Mouse (Mus musculus) frontal cortex, adult 2 months (tissue): Measurements from ENCODE around the gene Mrpl39. TPM values are rescaled to one million over a fixed set of nuclear protein-coding genes. Genes with fewer than 3 reads are reported as not detected.

Experiments used
- DNase-seq, 2 experiments: peaks; one replicate each; pipeline ENCODE4 v3.0.0; 2022; ENCODE audit warnings: low spot score in 1 of 2; ENCODE audit errors: extremely low spot score in 1 of 2
- polyA plus RNA-seq: library from polyadenylated mRNA; depleted of rRNA; stranded (reverse); fragments of >200 nt; gene quantifications from 2 replicates; pipeline ENCODE4 v1.2.3, GENCODE M21; 2012; rRNA removed

The Mrpl39 gene
- 24.1 and 24.6 TPM in 2 replicates for polyA plus RNA-seq

GRCm38 (mm10) chr16:84735166-84736105 lies at the start of gene Mrpl39:
Gene Mrpl39, minus strand, starts transcription at chr16:84735742.
- peak; percentile 83 to 99 for DNase-seq

- no peak for DNase-seq
These were observed 49.4 kb upstream of the Mrpl39 start for GRCm38 (mm10) chr16:84784966-84785365.

GRCm38 (mm10) chr16:84783279-84783678 lies 47.7 kb upstream of the Mrpl39 start:
- no peak for DNase-seq

- DNase-seq = no peak
These were observed 44.2 kb upstream of the Mrpl39 start for GRCm38 (mm10) chr16:84779718-84780117.

DNA sequence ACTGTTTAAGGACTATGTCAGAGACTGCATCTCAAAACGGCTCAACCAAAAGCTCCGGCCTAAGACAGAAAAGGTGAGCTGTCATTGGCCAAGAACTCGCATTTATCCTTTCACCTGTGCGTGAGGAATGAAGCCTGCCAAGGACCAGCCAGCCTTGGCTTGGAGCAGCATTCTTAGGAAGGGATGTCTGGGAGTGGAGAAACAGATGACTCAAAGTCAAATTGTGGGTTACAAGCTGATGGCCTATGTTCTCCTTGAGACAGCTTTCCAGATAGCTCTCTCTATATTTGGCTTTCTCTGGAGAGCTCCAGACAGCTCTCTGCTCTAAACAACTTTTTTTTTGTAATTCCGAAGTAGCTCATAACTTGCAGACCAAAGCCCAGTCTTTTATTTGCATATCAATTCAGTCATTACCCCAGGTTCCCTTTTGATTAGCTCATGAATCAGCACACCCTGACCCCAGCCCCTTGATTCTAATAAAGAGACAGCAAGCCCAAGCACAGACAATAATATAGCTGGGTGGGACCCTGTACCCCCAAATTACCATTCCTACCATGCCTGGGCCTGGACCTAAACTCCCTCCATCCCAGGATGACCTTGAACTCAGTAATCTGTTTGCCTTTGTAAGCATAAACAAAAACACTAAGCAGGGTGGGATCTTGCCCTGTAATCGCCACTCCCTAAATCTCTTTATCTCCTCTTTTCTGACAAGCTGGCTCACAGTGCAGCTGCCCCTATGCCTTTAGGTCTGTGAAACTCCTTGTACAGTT lies 43.5 kb upstream of the Mrpl39 start:
- no peak for DNase-seq

DNA sequence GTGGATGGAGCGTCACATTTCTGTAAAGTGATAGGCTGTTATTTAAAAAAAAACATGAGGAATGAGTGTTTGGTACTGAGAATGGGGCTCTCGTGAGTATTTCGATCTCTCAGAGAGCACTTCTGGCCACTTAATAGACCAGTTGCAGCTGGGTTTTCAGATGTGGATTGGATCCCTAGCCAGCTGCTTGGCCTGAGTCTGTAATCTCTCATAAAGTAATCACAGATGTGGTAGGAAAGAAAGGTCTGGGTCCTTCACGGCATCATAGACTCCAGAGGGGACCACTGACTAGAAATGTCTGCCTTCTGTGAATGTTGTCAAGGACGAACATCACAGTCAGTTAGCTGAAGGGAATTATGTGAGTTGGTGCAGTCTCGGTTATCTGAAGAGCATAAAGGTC lies 42.9 kb upstream of the Mrpl39 start:
- DNase-seq = no peak

- DNase-seq = no peak
These were observed 40.7 kb upstream of the Mrpl39 start for GRCm38 (mm10) chr16:84776089-84776784.

GRCm38 (mm10) chr16:84775356-84775755 lies 39.8 kb upstream of the Mrpl39 start:
- no peak for DNase-seq

DNA sequence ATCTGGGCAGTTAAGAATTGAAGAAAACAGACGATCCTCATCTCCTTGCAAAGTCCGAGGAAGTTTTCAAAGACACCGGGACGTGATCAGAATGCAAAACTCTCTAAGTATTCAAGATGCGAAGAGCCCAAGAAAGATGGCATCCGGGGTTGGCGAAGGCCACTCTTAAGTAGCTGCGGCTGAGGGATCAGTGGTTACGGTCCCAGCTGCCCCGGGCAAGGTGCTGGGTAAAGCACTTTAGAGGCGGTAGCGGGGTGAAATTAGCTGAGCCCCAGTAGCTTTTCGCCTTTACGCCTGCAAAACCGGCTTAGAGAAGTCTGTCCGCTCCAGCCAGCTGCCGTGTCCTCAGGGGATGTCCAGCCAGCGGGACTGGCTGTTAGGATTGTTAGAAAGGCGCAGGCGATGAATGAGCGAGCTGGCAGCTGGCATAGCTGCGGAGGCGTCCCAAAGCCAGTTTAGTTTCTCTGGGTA lies 39.3 kb upstream of the Mrpl39 start:
- DNase-seq = peak; percentile 38 to 80

DNA sequence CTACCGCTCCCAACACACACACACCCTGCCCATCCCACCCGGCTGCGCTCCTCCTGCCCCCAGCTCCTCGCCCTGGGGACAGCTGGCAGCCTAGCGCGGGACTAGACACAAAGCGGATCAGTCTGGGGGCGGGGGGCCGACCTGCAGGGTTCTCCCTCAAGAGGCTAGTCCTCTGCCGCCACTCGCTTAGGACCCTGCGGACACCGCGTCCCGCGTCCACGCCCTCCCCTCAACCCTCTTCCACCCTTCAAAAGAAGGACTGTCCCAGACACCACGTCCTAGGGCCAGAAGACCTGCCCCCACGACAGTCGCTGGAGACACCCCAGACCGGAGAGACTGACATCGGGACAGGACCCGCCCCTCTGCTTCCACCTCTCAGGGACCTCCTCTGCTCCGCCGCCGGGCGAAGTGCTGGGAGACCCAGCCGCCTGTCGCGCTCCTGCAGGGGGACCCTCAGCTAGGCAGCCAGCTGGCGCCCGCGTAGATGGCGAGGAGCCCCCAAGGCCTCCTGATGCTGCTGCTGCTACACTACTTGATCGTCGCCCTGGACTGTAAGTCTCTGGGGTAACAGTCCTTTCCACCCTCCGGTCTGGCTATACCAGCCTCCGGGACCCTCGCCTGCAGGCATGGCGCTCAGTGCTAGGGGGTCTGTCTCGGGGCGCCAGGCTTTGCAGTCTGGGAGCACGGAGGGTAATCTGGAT lies 38.6 kb upstream of the Mrpl39 start, which contains the start of gene Jam2:
TSS of gene Jam2 (plus strand) at position 121 of the 701 bp plus-strand sequence.
- DNase-seq = peak; percentile 16 to 37

DNA sequence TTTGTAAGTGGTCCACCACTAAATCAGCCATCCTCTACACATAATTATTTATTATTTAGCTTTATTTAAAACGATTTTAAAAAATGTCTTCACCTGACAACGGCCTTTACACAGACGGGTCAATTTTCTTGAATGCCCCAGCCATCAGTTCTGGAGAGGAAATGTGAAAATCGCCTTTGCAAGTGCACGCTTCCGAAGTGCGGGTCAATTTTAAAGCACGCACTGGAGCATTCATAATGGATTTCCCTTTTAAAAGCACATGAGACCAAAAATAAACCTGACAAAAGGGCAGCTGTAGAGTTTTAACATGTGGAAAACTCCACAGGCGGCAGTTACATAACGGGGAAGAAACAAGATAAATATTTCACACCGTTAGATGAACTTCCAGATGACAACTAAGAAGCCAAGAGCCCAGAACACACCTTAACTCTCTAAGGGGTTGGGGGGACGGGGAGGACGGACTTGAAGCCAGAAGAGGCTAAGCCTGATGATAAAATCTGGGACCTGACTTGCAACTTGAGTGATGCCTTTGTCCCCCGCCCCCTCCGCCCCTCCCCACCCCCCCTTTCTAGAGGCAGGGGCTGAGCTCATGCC lies 37.8 kb upstream of the Mrpl39 start:
- DNase-seq = no peak

DNA sequence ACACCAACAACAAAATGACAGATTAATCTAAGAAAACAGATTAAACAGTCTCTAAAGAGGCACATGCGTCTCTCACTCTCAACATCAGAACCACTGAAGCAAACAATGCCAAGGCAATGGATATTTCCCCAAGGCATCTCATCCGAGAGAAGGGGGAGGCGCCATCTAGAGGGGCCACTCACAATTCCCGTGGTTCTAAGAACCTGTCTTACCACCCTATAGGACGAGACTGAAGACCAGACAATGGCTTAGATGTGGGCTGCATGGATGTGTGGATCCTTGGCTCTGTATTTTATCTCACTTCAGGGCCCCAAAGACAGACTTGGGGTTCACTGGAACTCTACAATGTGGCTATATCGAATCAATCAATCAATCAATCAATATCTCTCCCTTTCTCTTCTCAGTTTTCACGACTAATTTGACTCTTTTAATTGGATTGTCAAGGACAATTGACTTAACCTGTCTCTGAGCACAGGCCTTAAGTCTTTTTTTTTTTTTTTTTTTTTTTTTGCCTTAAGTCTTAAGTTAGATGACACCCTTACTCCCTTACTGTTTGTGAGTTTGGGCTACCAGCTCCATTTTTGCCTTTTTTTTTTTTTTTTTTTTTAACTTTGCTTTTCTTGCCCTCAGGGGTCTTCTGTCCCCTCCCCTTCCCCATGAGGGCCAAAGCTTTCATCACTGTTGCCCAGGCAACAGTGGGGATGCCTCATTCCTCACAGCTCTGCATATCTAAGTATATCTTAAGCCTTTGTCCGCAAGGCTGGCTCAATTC lies 37.1 kb upstream of the Mrpl39 start:
- DNase-seq = no peak

GRCm38 (mm10) chr16:84771461-84771860 lies 35.9 kb upstream of the Mrpl39 start:
- no peak for DNase-seq

GRCm38 (mm10) chr16:84770891-84771290 lies 35.3 kb upstream of the Mrpl39 start:
- no peak for DNase-seq

GRCm38 (mm10) chr16:84769619-84770464 lies 34.3 kb upstream of the Mrpl39 start:
- DNase-seq = peak in 1 of 2 experiments; percentile 26

DNA sequence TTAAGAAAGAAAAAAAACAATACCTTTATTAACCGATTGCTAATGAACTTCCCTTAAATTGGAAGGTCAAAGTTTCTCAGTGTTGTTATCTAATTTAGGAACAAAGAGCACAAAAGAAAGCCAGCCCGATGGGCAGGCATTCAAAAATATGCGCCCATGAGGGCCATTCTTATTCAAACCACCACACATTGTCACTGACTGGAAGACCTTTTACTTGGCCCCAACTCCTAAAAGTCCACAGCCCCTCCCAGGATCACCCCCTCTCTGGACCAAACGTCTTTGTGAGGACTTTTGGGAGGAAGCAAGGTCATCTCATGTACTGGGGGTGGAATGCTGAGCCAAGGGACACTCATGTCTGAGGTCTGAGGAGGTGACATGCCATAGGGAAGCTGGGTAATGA lies 33.6 kb upstream of the Mrpl39 start:
- no peak for DNase-seq

GRCm38 (mm10) chr16:84767956-84768355 lies 32.4 kb upstream of the Mrpl39 start:
- no peak for DNase-seq

DNA sequence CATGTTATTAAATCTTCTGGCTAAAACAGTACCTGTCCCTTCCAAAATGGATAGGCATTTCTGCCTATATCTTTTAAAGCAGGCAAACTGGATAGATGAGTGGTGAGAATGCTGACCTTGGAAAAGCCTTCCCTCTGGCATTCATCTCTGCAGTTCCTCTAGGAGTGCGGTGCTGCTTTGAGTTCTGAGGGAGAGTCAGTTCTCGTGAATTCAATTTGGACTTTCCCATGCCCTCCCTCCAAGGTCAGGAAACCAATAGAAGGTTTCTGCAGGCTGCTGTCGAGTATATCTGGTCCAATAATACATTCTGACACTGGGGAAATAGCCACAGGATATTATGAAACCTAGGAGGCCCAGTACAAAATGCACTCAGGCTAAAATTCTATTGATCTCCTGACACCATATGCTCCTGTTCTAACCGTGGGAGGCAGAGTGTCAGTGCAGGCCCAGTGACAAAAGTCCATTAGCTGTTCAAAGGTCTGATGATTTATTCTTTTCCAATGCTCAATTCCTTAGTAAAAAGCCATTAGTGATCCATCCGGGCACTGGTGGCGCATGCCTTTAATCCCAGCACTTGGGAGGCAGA lies 10.3 kb upstream of the Mrpl39 start:
- DNase-seq = no peak
